Mouse (Mus musculus): ENCODE measurements at regions not wholly inside any gene's neighbourhood (a gene's known extent, or its start where the extent isn't known, plus 50 kb on each side); places are given as distances from the start of the nearest gene placed in this dataset. TPM values are rescaled to one million over a fixed set of nuclear protein-coding genes. Genes with fewer than 3 reads are reported as not detected.

GRCm38 (mm10) chr15:6248470-6248869 lies 51.1 kb upstream of the Dab2 start:
- ATAC-seq (ENCODE audit: low FRiP score), result no peak
- Histone ChIP-seq H3K4me3 (replicated peaks) (no peak overlapping the region), H3K4me1 (no peaks in the 10 kb centered on the region), H3K4me2 (no peak overlapping the region), H3K36me3 (replicated peaks) (no peaks in the 10 kb centered on the region), H3K27me3 (no peaks in the 10 kb centered on the region), H3K9me3 (no peaks in the 10 kb centered on the region), H3K27ac (no peak overlapping the region), H3K9ac (no peak overlapping the region)
- WGBS, result 91% methylated on average over 4 of the region's 4 CpGs

Small RNA genes in the stretch of these regions (microRNA-seq; reads per million reads assigned to microRNA genes)
- not detected for gene Gm27760
